Mouse (Mus musculus): Measurements from ENCODE around the gene Slc44a5.

The Slc44a5 gene

GRCm38 (mm10) chr3:153973171-153973948, at the start of gene Slc44a5:
Gene Slc44a5, plus strand, starts transcription at chr3:153973436.
- no peak for DNase-seq (ENCODE audit: low read depth, low spot score)

- DNase-seq (ENCODE audit: low read depth, low spot score): peak; percentile 62
Observed at GRCm38 (mm10) chr3:153926333-153926732, 46.9 kb upstream of the Slc44a5 start.

GRCm38 (mm10) chr3:153929526-153929925, 43.7 kb upstream of the Slc44a5 start:
- DNase-seq (ENCODE audit: low read depth, low spot score): no peak

GRCm38 (mm10) chr3:153932461-153932860, 40.8 kb upstream of the Slc44a5 start:
- no peak for DNase-seq (ENCODE audit: low read depth, low spot score)

- no peak for DNase-seq (ENCODE audit: low read depth, low spot score)
Observed at GRCm38 (mm10) chr3:153935878-153936277, 37.4 kb upstream of the Slc44a5 start.

- DNase-seq (ENCODE audit: low read depth, low spot score): peak; percentile 62
Observed at GRCm38 (mm10) chr3:153937116-153937810, 36.0 kb upstream of the Slc44a5 start.

- DNase-seq (ENCODE audit: low read depth, low spot score): peak; percentile 60
Observed at GRCm38 (mm10) chr3:153940021-153940420, 33.2 kb upstream of the Slc44a5 start.

GRCm38 (mm10) chr3:153940486-153940885, 32.8 kb upstream of the Slc44a5 start:
- DNase-seq (ENCODE audit: low read depth, low spot score): peak; percentile 85

- peak; percentile 58 for DNase-seq (ENCODE audit: low read depth, low spot score)
Observed at GRCm38 (mm10) chr3:153941613-153942012, 31.6 kb upstream of the Slc44a5 start.

GRCm38 (mm10) chr3:153943003-153943640, 30.1 kb upstream of the Slc44a5 start:
- DNase-seq (ENCODE audit: low read depth, low spot score): no peak

- no peak for DNase-seq (ENCODE audit: low read depth, low spot score)
Observed at GRCm38 (mm10) chr3:153943901-153944334, 29.3 kb upstream of the Slc44a5 start.

- peak; percentile 100 for DNase-seq (ENCODE audit: low read depth, low spot score)
Observed at GRCm38 (mm10) chr3:153944335-153944990, 28.8 kb upstream of the Slc44a5 start, which contains the start of gene Acadm. Gene Acadm, minus strand, starts transcription at chr3:153944632.

- DNase-seq (ENCODE audit: low read depth, low spot score): no peak
Observed at GRCm38 (mm10) chr3:153947271-153947670, 26.0 kb upstream of the Slc44a5 start.

GRCm38 (mm10) chr3:153948176-153948575, 25.1 kb upstream of the Slc44a5 start:
- DNase-seq (ENCODE audit: low read depth, low spot score): no peak

- no peak for DNase-seq (ENCODE audit: low read depth, low spot score)
Observed at GRCm38 (mm10) chr3:153957916-153958315, 15.3 kb upstream of the Slc44a5 start.

GRCm38 (mm10) chr3:153959035-153959730, 14.1 kb upstream of the Slc44a5 start:
- peak; percentile 56 for DNase-seq (ENCODE audit: low read depth, low spot score)

GRCm38 (mm10) chr3:153959731-153960207, 13.5 kb upstream of the Slc44a5 start:
- no peak for DNase-seq (ENCODE audit: low read depth, low spot score)

- no peak for DNase-seq (ENCODE audit: low read depth, low spot score)
Observed at GRCm38 (mm10) chr3:153960884-153961283, 12.4 kb upstream of the Slc44a5 start.

GRCm38 (mm10) chr3:153961632-153962389, 11.4 kb upstream of the Slc44a5 start:
- peak; percentile 49 for DNase-seq (ENCODE audit: low read depth, low spot score)

- no peak for DNase-seq (ENCODE audit: low read depth, low spot score)
Observed at GRCm38 (mm10) chr3:153967447-153967846, 5.8 kb upstream of the Slc44a5 start.
